Mouse (Mus musculus) myocyte (in vitro differentiated cells): ENCODE data around the gene Baz2b.

Source experiments
- CEBPB ChIP-seq: IDR thresholded peaks from 2 replicates; pipeline ENCODE4 v1.6.1; 2011; ENCODE audit warnings: mild to moderate bottlenecking, moderate library complexity; ENCODE audit not compliant: poor library complexity, insufficient read depth, severe bottlenecking
- E2F4 ChIP-seq: IDR thresholded peaks from one replicate; pipeline ENCODE4 v1.6.1; 2011; ENCODE audit warnings: mild to moderate bottlenecking, control low read depth, moderate library complexity; ENCODE audit not compliant: insufficient read depth
- MAX ChIP-seq: IDR thresholded peaks from one replicate; pipeline ENCODE4 v1.6.1; 2011; ENCODE audit warnings: low read depth, mild to moderate bottlenecking, control low read depth
- MYOD1 ChIP-seq, 3 experiments: IDR thresholded peaks; one replicate each; pipeline ENCODE4 v1.6.1; 2011; ENCODE audit warnings: control low read depth in 2 of 3, low read depth in 2 of 3, mild to moderate bottlenecking in 2 of 3, moderate library complexity in 1 of 3; ENCODE audit not compliant: insufficient read length in 2 of 3, control insufficient read depth in 1 of 3
- MYOG ChIP-seq, 3 experiments: IDR thresholded peaks; one replicate each; pipeline ENCODE4 v1.6.1; 2011; ENCODE audit warnings: control low read depth in 2 of 3, low read depth in 2 of 3, mild to moderate bottlenecking in 2 of 3; ENCODE audit not compliant: insufficient read length in 2 of 3, control insufficient read depth in 1 of 3, insufficient read depth in 1 of 3
- POLR2A ChIP-seq: IDR thresholded peaks from one replicate; pipeline ENCODE4 v1.6.1; 2011; ENCODE audit warnings: low read depth, mild to moderate bottlenecking, control low read depth, moderate library complexity; ENCODE audit not compliant: insufficient read length
- POLR2AphosphoS2 ChIP-seq: IDR thresholded peaks from one replicate; pipeline ENCODE4 v1.6.1; 2011; ENCODE audit warnings: low read depth, control low read depth; ENCODE audit not compliant: insufficient read length
- REST ChIP-seq: IDR thresholded peaks from one replicate; pipeline ENCODE4 v1.6.1; 2011; ENCODE audit warnings: mild to moderate bottlenecking, control low read depth, moderate library complexity; ENCODE audit not compliant: insufficient read depth, insufficient read length
- SRF ChIP-seq: IDR thresholded peaks from one replicate; pipeline ENCODE4 v1.6.1; 2011; ENCODE audit warnings: low read depth; ENCODE audit not compliant: control insufficient read depth, insufficient read length
- TCF12 ChIP-seq: IDR thresholded peaks from one replicate; pipeline ENCODE4 v1.6.1; 2011; ENCODE audit warnings: mild to moderate bottlenecking, control low read depth; ENCODE audit not compliant: poor library complexity, insufficient read depth, severe bottlenecking
- TCF3 ChIP-seq: IDR thresholded peaks from one replicate; pipeline ENCODE4 v1.6.1; 2011; ENCODE audit warnings: low read depth, control low read depth; ENCODE audit not compliant: insufficient read length
- USF1 ChIP-seq: IDR thresholded peaks from one replicate; pipeline ENCODE4 v1.6.1; 2011; ENCODE audit warnings: low read depth, mild to moderate bottlenecking, control low read depth, moderate library complexity

- no peak for TF ChIP-seq POLR2A
- TF ChIP-seq USF1: no peak
- no peak for TF ChIP-seq CEBPB
- no peak for TF ChIP-seq E2F4
- no peak for TF ChIP-seq MYOG (IDR thresholded peaks at IDR 0.05; ENCODE audit: control insufficient read depth in 1 of 3, insufficient read depth in 1 of 3, insufficient read length in 2 of 3, low read depth in 2 of 3)
- TF ChIP-seq POLR2AphosphoS2: no peak
- TF ChIP-seq REST: no peak
- TF ChIP-seq MAX: no peak
- no peak for TF ChIP-seq MYOD1 (IDR thresholded peaks at IDR 0.05; ENCODE audit: control insufficient read depth in 1 of 3, insufficient read length in 2 of 3, low read depth in 2 of 3)
- TF ChIP-seq TCF3: no peak
- no peak for TF ChIP-seq TCF12
- TF ChIP-seq SRF: no peak
These were observed 249.8 kb downstream of the Baz2b start for GRCm38 (mm10) chr2:59959668-59960494.
